ENCODE assay signal across 18 mouse cellular contexts in the genomic region with DNA sequence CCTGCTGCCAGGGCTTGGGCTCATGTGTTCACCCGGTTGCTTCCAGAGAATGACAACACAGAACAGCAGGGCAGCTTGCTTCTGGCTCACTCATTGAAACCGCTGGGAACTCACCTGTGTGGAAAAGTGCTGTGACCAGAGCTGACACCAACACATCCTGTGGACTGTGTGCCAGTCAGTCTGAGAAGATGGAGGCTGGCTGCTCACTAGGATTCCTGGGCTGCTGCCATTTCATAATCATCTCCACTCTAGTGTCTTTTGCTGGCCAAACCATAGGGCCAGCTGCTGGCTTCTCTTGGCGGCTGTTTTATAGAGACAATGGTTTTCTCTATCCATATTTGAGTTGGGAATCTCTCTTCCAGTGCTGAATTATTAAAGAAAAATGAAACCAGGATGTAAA.
DNase-seq lines count a peak whose midpoint lies in the region; ATAC-seq and TF ChIP-seq lines count a peak whose summit lies in the region.
"Had no signal": no experiment of that assay in that cellular context is flagged by ENCODE, and none has a peak within 500 bp of the region (broad histone marks: within the 10 kb centered on the region; RNA-seq: fewer than 3 reads in every experiment).

No protein-coding gene starts in this region.

- no peak for TF ChIP-seq CTCF in midbrain, postnatal 0 days (IDR thresholded peaks at IDR 0.05)

- no peaks in the 10 kb centered on the region for H3K9me3 ChIP-seq in hindbrain, embryonic 15.5 days
- no peaks in the 10 kb centered on the region for H3K9me3 ChIP-seq in hindbrain, embryonic 11.5 days (ENCODE audit: control insufficient read depth, low read length)
- H3K9me3 ChIP-seq in midbrain, postnatal 0 days (ENCODE audit: low read length), result no peaks in the 10 kb centered on the region
- H3K9me3 ChIP-seq in midbrain, embryonic 10.5 days (replicated peaks), result no peaks in the 10 kb centered on the region
- no peaks in the 10 kb centered on the region for H3K9me3 ChIP-seq in midbrain, embryonic 13.5 days
- H3K9me3 ChIP-seq: embryonic facial prominence, embryonic 13.5 days; forebrain, embryonic 13.5 days; heart, embryonic 15.5 days; hindbrain, embryonic 13.5 days had no signal

- no peaks in the 10 kb centered on the region for H3K4me1 ChIP-seq in hindbrain, embryonic 15.5 days (replicated peaks)
- no peaks in the 10 kb centered on the region for H3K4me1 ChIP-seq in hindbrain, embryonic 11.5 days (replicated peaks; ENCODE audit: control insufficient read depth, insufficient read depth, low read length)
- H3K4me1 ChIP-seq in midbrain, postnatal 0 days (ENCODE audit: insufficient read depth, low read length), result no peaks in the 10 kb centered on the region
- H3K4me1 ChIP-seq in midbrain, embryonic 10.5 days, result no peaks in the 10 kb centered on the region
- no peaks in the 10 kb centered on the region for H3K4me1 ChIP-seq in midbrain, embryonic 13.5 days (replicated peaks)
- H3K4me1 ChIP-seq: embryonic facial prominence, embryonic 13.5 days; forebrain, embryonic 13.5 days; heart, embryonic 15.5 days; hindbrain, embryonic 13.5 days had no signal

- no peak overlapping the region for H3K9ac ChIP-seq in hindbrain, embryonic 15.5 days
- H3K9ac ChIP-seq in hindbrain, embryonic 11.5 days (ENCODE audit: low read depth, low read length), result no peak overlapping the region
- H3K9ac ChIP-seq in midbrain, postnatal 0 days (replicated peaks; ENCODE audit: low read length, poor library complexity, severe bottlenecking), result no peak overlapping the region
- no peak overlapping the region for H3K9ac ChIP-seq in midbrain, embryonic 13.5 days (replicated peaks)
- H3K9ac ChIP-seq: embryonic facial prominence, embryonic 13.5 days; forebrain, embryonic 13.5 days; heart, embryonic 15.5 days; hindbrain, embryonic 13.5 days had no signal

- no peak overlapping the region for H3K4me2 ChIP-seq in hindbrain, embryonic 15.5 days
- H3K4me2 ChIP-seq in hindbrain, embryonic 11.5 days (replicated peaks; ENCODE audit: low read depth, low read length), result no peak overlapping the region
- no peak overlapping the region for H3K4me2 ChIP-seq in midbrain, postnatal 0 days (ENCODE audit: low read depth, low read length, poor library complexity, severe bottlenecking)
- H3K4me2 ChIP-seq in midbrain, embryonic 13.5 days (replicated peaks), result no peak overlapping the region
- H3K4me2 ChIP-seq: embryonic facial prominence, embryonic 13.5 days; forebrain, embryonic 13.5 days; heart, embryonic 11.5 days; heart, embryonic 15.5 days; hindbrain, embryonic 13.5 days had no signal

- no peaks in the 10 kb centered on the region for H3K27me3 ChIP-seq in hindbrain, embryonic 15.5 days
- H3K27me3 ChIP-seq in hindbrain, embryonic 11.5 days (ENCODE audit: control insufficient read depth, insufficient read depth, low read length), result no peaks in the 10 kb centered on the region
- no peaks in the 10 kb centered on the region for H3K27me3 ChIP-seq in midbrain, postnatal 0 days (ENCODE audit: insufficient read depth, low read length)
- no peaks in the 10 kb centered on the region for H3K27me3 ChIP-seq in midbrain, embryonic 10.5 days (ENCODE audit: low read depth, poor library complexity, severe bottlenecking)
- H3K27me3 ChIP-seq in midbrain, embryonic 13.5 days, result 0 out of 2 replicates have a peak, but pooled peaks cover 5% of the 10 kb centered on the region
- H3K27me3 ChIP-seq: embryonic facial prominence, embryonic 13.5 days; forebrain, embryonic 13.5 days; heart, embryonic 15.5 days; hindbrain, embryonic 13.5 days had no signal

- ATAC-seq in cerebellum, adult (ENCODE audit: insufficient number of reproducible peaks, low FRiP score, low TSS enrichment), result no peak
- peak; percentile 61; the same call in 1 of the 2 replicates for ATAC-seq in hindbrain, embryonic 15.5 days (ENCODE audit: low FRiP score, low read depth)
- ATAC-seq in hindbrain, embryonic 11.5 days (ENCODE audit: low FRiP score), result no peak
- no peak for ATAC-seq in midbrain, postnatal 0 days (ENCODE audit: low FRiP score)
- ATAC-seq in midbrain, embryonic 13.5 days, result no peak
- ATAC-seq: forebrain, embryonic 13.5 days; inflammation-experienced regulatory T-cells, adult 6 months; intestine, postnatal 0 days had no signal

- DNase-seq in cerebellum, postnatal 14 days, result peak; percentile 42 to 52
- no peak for DNase-seq in hindbrain, embryonic 11.5 days (ENCODE audit: low spot score)
- peak; percentile 50 for DNase-seq in midbrain, postnatal 0 days (ENCODE audit: low spot score)
- DNase-seq in midbrain, embryonic 10.5 days (ENCODE audit: low spot score), result no peak
- DNase-seq: adrenal gland, postnatal 10 days; cerebellum, adult 2 months; gastrocnemius, adult 2 months; heart, adult 2 months had no signal

- no peak overlapping the region for H3K4me3 ChIP-seq in hindbrain, embryonic 15.5 days
- no peak overlapping the region for H3K4me3 ChIP-seq in hindbrain, embryonic 11.5 days (ENCODE audit: low read depth, low read length)
- no peak overlapping the region for H3K4me3 ChIP-seq in midbrain, postnatal 0 days (ENCODE audit: low read depth, low read length)
- no peak overlapping the region for H3K4me3 ChIP-seq in midbrain, embryonic 10.5 days
- no peak overlapping the region for H3K4me3 ChIP-seq in midbrain, embryonic 13.5 days (replicated peaks)
- H3K4me3 ChIP-seq: embryonic facial prominence, embryonic 13.5 days; forebrain, embryonic 13.5 days; gastrocnemius, adult 2 months; heart, adult 2 months; heart, embryonic 15.5 days; hindbrain, embryonic 13.5 days had no signal

- H3K36me3 ChIP-seq in hindbrain, embryonic 15.5 days, result no peaks in the 10 kb centered on the region
- no peaks in the 10 kb centered on the region for H3K36me3 ChIP-seq in hindbrain, embryonic 11.5 days (ENCODE audit: control insufficient read depth, insufficient read depth, low read length)
- H3K36me3 ChIP-seq in midbrain, postnatal 0 days (ENCODE audit: insufficient read depth, low read length), result no peaks in the 10 kb centered on the region
- no peaks in the 10 kb centered on the region for H3K36me3 ChIP-seq in midbrain, embryonic 10.5 days
- H3K36me3 ChIP-seq in midbrain, embryonic 13.5 days, result no peaks in the 10 kb centered on the region
- H3K36me3 ChIP-seq: embryonic facial prominence, embryonic 13.5 days; heart, embryonic 15.5 days; hindbrain, embryonic 13.5 days had no signal

- 70% methylated on average over 3 of the region's 3 CpGs for WGBS in hindbrain, embryonic 15.5 days
- WGBS in hindbrain, embryonic 11.5 days, result 77% methylated on average over 3 of the region's 3 CpGs
- 86% methylated on average over 3 of the region's 3 CpGs for WGBS in midbrain, postnatal 0 days
- 84% methylated on average over 3 of the region's 3 CpGs for WGBS in midbrain, embryonic 10.5 days
- 73% methylated on average over 3 of the region's 3 CpGs for WGBS in midbrain, embryonic 13.5 days

- no peak overlapping the region for H3K27ac ChIP-seq in hindbrain, embryonic 15.5 days (replicated peaks)
- H3K27ac ChIP-seq in hindbrain, embryonic 11.5 days (ENCODE audit: low read depth, low read length), result no peak overlapping the region
- no peak overlapping the region for H3K27ac ChIP-seq in midbrain, postnatal 0 days (ENCODE audit: low read depth, low read length)
- no peak overlapping the region for H3K27ac ChIP-seq in midbrain, embryonic 10.5 days (replicated peaks)
- no peak overlapping the region for H3K27ac ChIP-seq in midbrain, embryonic 13.5 days
- H3K27ac ChIP-seq: embryonic facial prominence, embryonic 13.5 days; forebrain, embryonic 13.5 days; gastrocnemius, adult 2 months; heart, adult 2 months; heart, embryonic 15.5 days; hindbrain, embryonic 13.5 days had no signal

Comparison
In these comparisons a context has a peak if more than half of its experiments do, and no peak if none do; other contexts are left out.
1. DNase-seq: peak in cerebellum, postnatal 14 days (2 of 2) and midbrain, postnatal 0 days (single experiment); none in hindbrain, embryonic 11.5 days (single experiment) and midbrain, embryonic 10.5 days (single experiment).